In the genomic region with DNA sequence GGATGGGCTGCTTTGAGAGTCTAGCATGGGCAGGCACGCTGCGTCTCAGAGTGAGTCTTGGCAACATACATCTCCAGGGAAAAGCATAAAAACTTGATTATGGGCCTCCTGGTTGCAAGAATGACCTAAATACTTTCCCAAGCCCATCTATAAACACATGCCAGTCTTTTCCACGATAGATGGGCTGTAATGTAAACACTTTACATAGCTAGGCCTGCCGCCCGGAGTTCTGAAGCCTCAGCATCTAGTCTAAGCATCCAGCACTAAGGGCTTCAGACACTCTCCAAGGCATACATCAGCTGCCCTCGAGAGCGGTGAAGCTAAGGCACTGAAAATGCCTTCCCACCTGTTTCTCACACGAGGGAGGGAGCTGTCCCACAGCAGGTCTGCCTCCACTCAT, we compare ENCODE assay signal across 22 mouse cellular contexts.
A peak's percentile ranks its signal among the peaks of the same experiment; 100 is the strongest.
DNase-seq lines count a peak whose midpoint lies in the region; ATAC-seq and TF ChIP-seq lines count a peak whose summit lies in the region.
"Had no signal": no experiment of that assay in that cellular context is flagged by ENCODE, and none has a peak within 500 bp of the region (broad histone marks: within the 10 kb centered on the region; RNA-seq: fewer than 3 reads in every experiment).

No protein-coding gene starts in this region.

- no peaks in the 10 kb centered on the region for H3K9me3 ChIP-seq in embryonic facial prominence, embryonic 12.5 days
- no peaks in the 10 kb centered on the region for H3K9me3 ChIP-seq in embryonic facial prominence, embryonic 14.5 days (ENCODE audit: control insufficient read depth, low read length)
- no peaks in the 10 kb centered on the region for H3K9me3 ChIP-seq in limb, embryonic 14.5 days (ENCODE audit: control insufficient read depth, low read length)
- H3K9me3 ChIP-seq in stomach, embryonic 14.5 days (ENCODE audit: control insufficient read depth, low read depth, low read length) = no peaks in the 10 kb centered on the region
- H3K9me3 ChIP-seq: hindbrain, embryonic 10.5 days; liver, embryonic 15.5 days; midbrain, embryonic 15.5 days had no signal

- ATAC-seq in embryonic facial prominence, embryonic 12.5 days (ENCODE audit: insufficient number of reproducible peaks, insufficient read depth, low FRiP score, low TSS enrichment) = no peak
- ATAC-seq in embryonic facial prominence, embryonic 14.5 days (ENCODE audit: low read depth) = no peak
- ATAC-seq in limb, embryonic 14.5 days (ENCODE audit: low FRiP score, low read depth) = no peak
- peak; percentile 30; the same call in 1 of the 2 replicates for ATAC-seq in stomach, embryonic 14.5 days (ENCODE audit: insufficient number of reproducible peaks, insufficient read depth, low FRiP score, low read depth)
- ATAC-seq in activated CD4-positive, CD25-positive, alpha-beta regulatory T cell, adult 4 months = no peak
- ATAC-seq: forebrain, embryonic 14.5 days; hindbrain, postnatal 0 days; midbrain, embryonic 15.5 days had no signal

- H3K36me3 ChIP-seq in embryonic facial prominence, embryonic 12.5 days = no peaks in the 10 kb centered on the region
- H3K36me3 ChIP-seq in embryonic facial prominence, embryonic 14.5 days (ENCODE audit: control insufficient read depth, insufficient read depth, low read length) = no peaks in the 10 kb centered on the region
- no peaks in the 10 kb centered on the region for H3K36me3 ChIP-seq in limb, embryonic 14.5 days (ENCODE audit: control insufficient read depth, insufficient read depth, low read length)
- no peaks in the 10 kb centered on the region for H3K36me3 ChIP-seq in stomach, embryonic 14.5 days (ENCODE audit: control insufficient read depth, insufficient read depth, low read length)
- H3K36me3 ChIP-seq: hindbrain, embryonic 10.5 days; liver, embryonic 15.5 days; midbrain, embryonic 15.5 days had no signal

- peak; percentile 49 for DNase-seq in embryonic facial prominence, embryonic 14.5 days (ENCODE audit: low spot score)
- no peak for DNase-seq in limb, embryonic 14.5 days (ENCODE audit: low spot score)
- no peak for DNase-seq in layer of hippocampus, postnatal 14 days (ENCODE audit: low spot score in 2 of 2)
- no peak for DNase-seq in cerebellum, adult 9-10 months
- DNase-seq: adrenal gland, adult 2 months; cerebellum, adult 9-11 months; gastrocnemius, postnatal 14 days; heart, adult 2 months; kidney, adult 8-10 months; kidney, postnatal 14 days; spleen, adult 18-20 months had no signal

- H3K9ac ChIP-seq in embryonic facial prominence, embryonic 12.5 days = no peak overlapping the region
- H3K9ac ChIP-seq in embryonic facial prominence, embryonic 14.5 days (ENCODE audit: low read depth, low read length) = no peak overlapping the region
- no peak overlapping the region for H3K9ac ChIP-seq in limb, embryonic 14.5 days (ENCODE audit: low read depth, low read length, severe bottlenecking)
- no peak overlapping the region for H3K9ac ChIP-seq in stomach, embryonic 14.5 days (replicated peaks; ENCODE audit: low read depth, low read length)
- H3K9ac ChIP-seq: liver, embryonic 15.5 days; midbrain, embryonic 15.5 days had no signal

- no peak overlapping the region for H3K4me3 ChIP-seq in embryonic facial prominence, embryonic 12.5 days
- no peak overlapping the region for H3K4me3 ChIP-seq in embryonic facial prominence, embryonic 14.5 days (ENCODE audit: low read depth, low read length)
- H3K4me3 ChIP-seq in limb, embryonic 14.5 days (replicated peaks; ENCODE audit: low read length) = no peak overlapping the region
- no peak overlapping the region for H3K4me3 ChIP-seq in stomach, embryonic 14.5 days (ENCODE audit: low read depth, low read length)
- H3K4me3 ChIP-seq: heart, adult 2 months; hindbrain, embryonic 10.5 days; layer of hippocampus, adult 2 months; left cerebral cortex, adult 2 months; liver, embryonic 15.5 days; midbrain, embryonic 15.5 days; myocyte had no signal

- WGBS in embryonic facial prominence, embryonic 12.5 days = 61% methylated on average over 8 of the region's 8 CpGs
- WGBS in embryonic facial prominence, embryonic 14.5 days = 59% methylated on average over 8 of the region's 8 CpGs
- WGBS in limb, embryonic 14.5 days = 29% methylated on average over 8 of the region's 8 CpGs
- WGBS in stomach, embryonic 14.5 days = 31% methylated on average over 8 of the region's 8 CpGs

- H3K4me1 ChIP-seq in embryonic facial prominence, embryonic 12.5 days = peaks cover 24% of the 10 kb centered on the region
- peaks cover 28% of the 10 kb centered on the region for H3K4me1 ChIP-seq in embryonic facial prominence, embryonic 14.5 days (ENCODE audit: control insufficient read depth, insufficient read depth, low read length)
- peaks cover 19% of the 10 kb centered on the region for H3K4me1 ChIP-seq in limb, embryonic 14.5 days (ENCODE audit: control insufficient read depth, insufficient read depth, low read length)
- peaks cover 22% of the 10 kb centered on the region for H3K4me1 ChIP-seq in stomach, embryonic 14.5 days (ENCODE audit: control insufficient read depth, insufficient read depth, low read length)
- H3K4me1 ChIP-seq: hindbrain, embryonic 10.5 days; midbrain, embryonic 15.5 days had no signal

- H3K27me3 ChIP-seq in embryonic facial prominence, embryonic 12.5 days = no peaks in the 10 kb centered on the region
- no peaks in the 10 kb centered on the region for H3K27me3 ChIP-seq in embryonic facial prominence, embryonic 14.5 days (replicated peaks; ENCODE audit: control insufficient read depth, insufficient read depth, low read length)
- H3K27me3 ChIP-seq in limb, embryonic 14.5 days (ENCODE audit: control insufficient read depth, insufficient read depth, low read length) = peaks cover 4% of the 10 kb centered on the region; the same call in 1 of the 2 replicates
- H3K27me3 ChIP-seq in stomach, embryonic 14.5 days (ENCODE audit: control insufficient read depth, insufficient read depth, low read length) = no peaks in the 10 kb centered on the region
- H3K27me3 ChIP-seq: liver, embryonic 15.5 days; midbrain, embryonic 15.5 days had no signal

- TF ChIP-seq POLR2A in limb, embryonic 14.5 days (IDR thresholded peaks at IDR 0.05; ENCODE audit: borderline replicate concordance, extremely low read depth, insufficient read depth, insufficient read length) = no peak

- H3K27ac ChIP-seq in embryonic facial prominence, embryonic 12.5 days = 0 out of 2 replicates have a peak overlapping the region, but pooled peaks have one; percentile 43
- H3K27ac ChIP-seq in embryonic facial prominence, embryonic 14.5 days (replicated peaks; ENCODE audit: low read depth, low read length) = peak overlapping the region; percentile 63
- H3K27ac ChIP-seq in limb, embryonic 14.5 days (replicated peaks; ENCODE audit: low read depth, low read length) = peak overlapping the region; percentile 26; the same call in 1 of the 2 replicates
- H3K27ac ChIP-seq in stomach, embryonic 14.5 days (ENCODE audit: low read length) = peak overlapping the region; percentile 77
- H3K27ac ChIP-seq: heart, adult 2 months; hindbrain, embryonic 10.5 days; hindbrain, postnatal 0 days; layer of hippocampus, adult 2 months; left cerebral cortex, adult 2 months; liver, embryonic 15.5 days; midbrain, embryonic 15.5 days had no signal

- H3K4me2 ChIP-seq in embryonic facial prominence, embryonic 12.5 days (replicated peaks) = no peak overlapping the region
- no peak overlapping the region; the same call in 1 of the 2 replicates for H3K4me2 ChIP-seq in embryonic facial prominence, embryonic 14.5 days (ENCODE audit: low read depth, low read length)
- no peak overlapping the region for H3K4me2 ChIP-seq in limb, embryonic 14.5 days (replicated peaks; ENCODE audit: low read depth, low read length, severe bottlenecking)
- no peak overlapping the region for H3K4me2 ChIP-seq in stomach, embryonic 14.5 days (replicated peaks; ENCODE audit: low read depth, low read length)
- H3K4me2 ChIP-seq: liver, embryonic 15.5 days; midbrain, embryonic 15.5 days had no signal

Comparison
In these comparisons a context has a peak if more than half of its experiments do, and no peak if none do; other contexts are left out.
1. H3K27ac ChIP-seq: peak in every context shown above with its lines; median percentile 77 in stomach, embryonic 14.5 days; 63 in embryonic facial prominence, embryonic 14.5 days; 43 in embryonic facial prominence, embryonic 12.5 days; 26 in limb, embryonic 14.5 days.